Mouse (Mus musculus): Measurements from ENCODE around the gene Pglyrp4. TPM values are rescaled to one million over a fixed set of nuclear protein-coding genes. Genes with fewer than 3 reads are reported as not detected.

Gene Pglyrp4
- total RNA-seq (2014; rRNA removed) (not detected in 2 replicates), polyA plus RNA-seq (2015; fragmentation: Nextera tagmentation; extraction: Ambion mirVana) (not detected in 2 replicates)

DNA sequence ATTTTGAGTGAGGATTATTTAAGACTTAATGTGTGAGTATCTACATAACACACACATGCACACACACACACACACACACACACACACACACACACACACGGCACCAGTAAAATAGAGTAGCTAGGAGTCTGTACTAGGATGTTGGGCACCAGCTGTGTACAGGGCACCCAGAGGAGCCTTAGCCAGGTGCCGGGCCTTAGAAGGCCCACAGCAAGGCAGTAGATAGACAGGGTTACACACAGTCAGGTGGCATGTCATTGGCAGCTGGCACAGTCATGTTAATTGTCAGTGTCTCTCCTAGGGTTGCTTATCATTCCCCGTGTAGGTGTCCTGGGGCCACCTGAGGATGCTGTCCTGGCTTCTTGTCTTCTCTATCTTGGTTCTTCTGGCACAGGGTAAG lies at the start of gene Pglyrp4:
TSS of gene Pglyrp4 (plus strand) at position 301 of the 400 bp plus-strand sequence.
- Histone ChIP-seq H3K4me3 (ENCODE audit: low read depth, low read length) (no peak within 1 kb of the TSS), H3K27me3 (ENCODE audit: insufficient read depth, low read length) (no peaks in the 10 kb centered on the region), H3K27ac (ENCODE audit: low read depth, low read length) (no peak within 1 kb of the TSS), H3K9ac (replicated peaks; ENCODE audit: low read length, poor library complexity, severe bottlenecking) (no peak within 1 kb of the TSS), H3K4me1 (ENCODE audit: insufficient read depth, low read length) (no peaks in the 10 kb centered on the region), H3K4me2 (ENCODE audit: low read depth, low read length, poor library complexity, severe bottlenecking) (no peak within 1 kb of the TSS), H3K36me3 (ENCODE audit: insufficient read depth, low read length) (no peaks in the 10 kb centered on the region), H3K9me3 (ENCODE audit: low read length) (no peaks in the 10 kb centered on the region)
- TF ChIP-seq CTCF (IDR thresholded peaks at IDR 0.05), result no peak
- 89% methylated on average over 3 of the region's 3 CpGs for WGBS
- no peak for ATAC-seq (ENCODE audit: low FRiP score)
- DNase-seq (ENCODE audit: low spot score), result no peak

DNA sequence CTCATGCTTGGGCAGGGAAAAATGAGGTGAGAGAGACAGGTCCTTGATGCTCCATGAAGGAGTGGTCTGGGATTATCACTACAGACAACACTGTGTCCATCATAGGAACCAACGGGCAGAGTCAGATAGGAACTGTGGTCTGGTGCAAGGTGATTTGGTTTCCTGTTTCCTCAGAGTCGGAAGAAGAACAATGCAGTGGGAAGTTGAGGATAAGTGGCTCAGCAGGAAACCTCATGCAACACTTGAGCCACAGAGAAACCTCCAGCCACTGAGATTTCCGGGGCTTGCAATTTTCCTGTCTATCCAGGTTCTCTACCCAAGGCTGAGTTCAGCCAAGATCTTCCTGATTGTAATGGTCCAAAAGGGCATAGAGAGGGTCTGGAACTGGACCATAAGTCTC lies 48.0 kb upstream of the Pglyrp4 start:
- ATAC-seq (ENCODE audit: low FRiP score) (no peak), DNase-seq (ENCODE audit: low spot score) (no peak)
- Histone ChIP-seq H3K4me2 (ENCODE audit: low read depth, low read length, poor library complexity, severe bottlenecking) (no peak overlapping the region), H3K27ac (ENCODE audit: low read depth, low read length) (no peak overlapping the region), H3K36me3 (ENCODE audit: insufficient read depth, low read length) (no peaks in the 10 kb centered on the region), H3K9me3 (ENCODE audit: low read length) (no peaks in the 10 kb centered on the region), H3K4me1 (ENCODE audit: insufficient read depth, low read length) (no peaks in the 10 kb centered on the region), H3K4me3 (ENCODE audit: low read depth, low read length) (no peak overlapping the region), H3K27me3 (ENCODE audit: insufficient read depth, low read length) (no peaks in the 10 kb centered on the region), H3K9ac (replicated peaks; ENCODE audit: low read length, poor library complexity, severe bottlenecking) (no peak overlapping the region)
- WGBS, result 55% methylated on average over 3 of the region's 3 CpGs
- no peak for TF ChIP-seq CTCF (IDR thresholded peaks at IDR 0.05)

DNA sequence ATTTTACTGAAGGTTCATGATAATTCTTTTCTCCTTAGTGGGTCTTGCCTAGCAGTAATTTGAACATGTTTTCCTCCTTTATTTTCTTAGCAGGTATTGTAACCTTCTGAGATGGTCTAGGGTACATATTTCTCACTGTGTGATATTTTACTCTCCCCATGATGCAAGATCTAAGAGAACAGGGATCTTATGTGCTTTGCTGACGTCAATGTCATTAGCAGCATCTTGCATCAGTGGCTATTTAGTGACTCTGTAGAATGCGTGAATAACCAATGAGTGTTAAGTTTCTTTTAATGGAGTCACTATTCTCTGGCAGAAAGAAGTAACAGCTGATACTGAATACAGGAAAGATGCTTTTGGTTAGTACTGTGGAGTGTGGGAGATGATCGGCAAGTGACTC lies 42.8 kb upstream of the Pglyrp4 start:
- H3K9ac ChIP-seq (replicated peaks; ENCODE audit: low read length, poor library complexity, severe bottlenecking), result no peak overlapping the region
- no peak for DNase-seq (ENCODE audit: low spot score)

DNA sequence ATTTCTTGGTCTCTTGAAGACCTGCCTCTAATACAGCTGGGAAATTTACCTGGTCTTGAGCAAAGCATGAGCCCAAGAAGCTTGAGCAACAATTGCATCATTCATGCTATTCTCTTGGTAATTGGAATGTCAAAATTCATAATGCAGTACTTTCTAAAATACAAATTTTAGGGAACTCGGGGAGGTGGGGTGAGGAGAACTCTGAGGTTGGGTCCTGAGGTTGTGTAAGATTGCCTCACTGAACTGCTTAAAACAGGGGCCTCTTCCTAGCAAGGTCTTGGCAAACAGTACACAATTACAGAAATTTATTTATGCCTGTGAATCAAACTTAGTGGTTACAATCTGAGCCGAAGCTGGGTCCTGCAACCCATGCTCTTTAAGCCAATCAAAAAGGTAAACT lies 39.9 kb upstream of the Pglyrp4 start:
- Histone ChIP-seq H3K36me3 (ENCODE audit: insufficient read depth, low read length) (no peaks in the 10 kb centered on the region), H3K9me3 (ENCODE audit: low read length) (no peaks in the 10 kb centered on the region), H3K9ac (replicated peaks; ENCODE audit: low read length, poor library complexity, severe bottlenecking) (no peak overlapping the region), H3K4me1 (ENCODE audit: insufficient read depth, low read length) (no peaks in the 10 kb centered on the region), H3K27me3 (ENCODE audit: insufficient read depth, low read length) (no peaks in the 10 kb centered on the region), H3K4me3 (ENCODE audit: low read depth, low read length) (no peak overlapping the region), H3K4me2 (ENCODE audit: low read depth, low read length, poor library complexity, severe bottlenecking) (no peak overlapping the region), H3K27ac (ENCODE audit: low read depth, low read length) (no peak overlapping the region)
- no peak for ATAC-seq (ENCODE audit: low FRiP score)
- DNase-seq (ENCODE audit: low spot score), result no peak
- no peak for TF ChIP-seq CTCF (IDR thresholded peaks at IDR 0.05)
- WGBS, result 86% methylated on average over 2 of the region's 2 CpGs

More for the DNA sequence above, 42.8 kb upstream of the Pglyrp4 start:
- 89% methylated on average over 3 of the region's 3 CpGs for WGBS
- Histone ChIP-seq H3K36me3 (ENCODE audit: insufficient read depth, low read length) (no peaks in the 10 kb centered on the region), H3K27me3 (ENCODE audit: insufficient read depth, low read length) (no peaks in the 10 kb centered on the region), H3K27ac (ENCODE audit: low read depth, low read length) (no peak overlapping the region), H3K4me1 (ENCODE audit: insufficient read depth, low read length) (no peaks in the 10 kb centered on the region), H3K9me3 (ENCODE audit: low read length) (no peaks in the 10 kb centered on the region), H3K4me2 (ENCODE audit: low read depth, low read length, poor library complexity, severe bottlenecking) (no peak overlapping the region), H3K4me3 (ENCODE audit: low read depth, low read length) (no peak overlapping the region)
- no peak for ATAC-seq (ENCODE audit: low FRiP score)
- no peak for TF ChIP-seq CTCF (IDR thresholded peaks at IDR 0.05)

DNA sequence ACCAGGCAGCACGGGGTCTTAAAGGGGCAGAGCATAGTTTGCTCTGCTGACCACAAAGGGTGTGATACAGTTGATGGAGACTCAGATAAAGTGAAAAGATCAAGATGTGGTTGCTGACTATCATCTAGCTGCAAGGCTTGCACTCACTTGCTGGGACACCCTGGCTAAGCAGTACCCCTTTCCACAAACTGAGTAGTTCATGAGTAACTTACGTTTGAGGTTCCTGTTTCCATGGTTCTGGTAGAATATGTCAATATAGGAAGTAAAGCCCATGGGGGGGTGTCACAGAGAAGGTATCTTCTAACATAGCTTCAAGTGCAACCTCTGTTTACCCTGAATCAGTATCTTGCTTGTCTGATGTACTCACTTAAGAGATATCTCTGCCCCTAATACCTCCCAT lies 33.2 kb upstream of the Pglyrp4 start:
- DNase-seq (ENCODE audit: low spot score), result no peak
- 81% methylated on average over 2 of the region's 2 CpGs for WGBS

DNA sequence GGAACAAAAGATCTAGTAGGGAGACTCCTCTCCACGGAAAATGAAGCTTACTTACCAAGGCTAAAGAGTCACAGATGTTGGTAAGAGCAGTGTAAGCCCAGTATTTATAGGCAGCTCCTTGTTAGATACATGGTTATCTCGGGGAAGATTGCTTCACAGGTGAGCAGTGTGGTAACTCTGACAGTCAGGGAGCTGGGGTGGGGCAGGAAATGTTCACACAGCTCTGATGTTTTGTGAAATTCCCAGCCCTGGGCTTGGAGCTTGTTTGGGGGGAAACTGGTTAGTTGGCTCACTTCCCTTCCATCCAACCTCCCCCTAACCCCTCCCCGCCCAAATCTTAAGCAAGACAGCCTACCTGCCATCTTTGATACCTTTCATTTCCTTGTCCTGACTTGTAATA lies 31.1 kb upstream of the Pglyrp4 start, which contains the start of gene S100a9:
TSS of gene S100a9 (minus strand) at position 109 of the 400 bp plus-strand sequence.
- Histone ChIP-seq H3K4me1 (ENCODE audit: insufficient read depth, low read length) (no peaks in the 10 kb centered on the region), H3K27me3 (ENCODE audit: insufficient read depth, low read length) (no peaks in the 10 kb centered on the region), H3K4me2 (ENCODE audit: low read depth, low read length, poor library complexity, severe bottlenecking) (no peak within 1 kb of the TSS), H3K27ac (ENCODE audit: low read depth, low read length) (no peak within 1 kb of the TSS), H3K4me3 (ENCODE audit: low read depth, low read length) (no peak within 1 kb of the TSS), H3K36me3 (ENCODE audit: insufficient read depth, low read length) (no peaks in the 10 kb centered on the region), H3K9me3 (ENCODE audit: low read length) (no peaks in the 10 kb centered on the region), H3K9ac (replicated peaks; ENCODE audit: low read length, poor library complexity, severe bottlenecking) (no peak within 1 kb of the TSS)
- no peak for TF ChIP-seq CTCF (IDR thresholded peaks at IDR 0.05)
- ATAC-seq (ENCODE audit: low FRiP score) (no peak), DNase-seq (ENCODE audit: low spot score) (no peak)
- 69% methylated on average over 3 of the region's 3 CpGs for WGBS

More for the DNA sequence above, 33.2 kb upstream of the Pglyrp4 start:
- Histone ChIP-seq H3K4me3 (ENCODE audit: low read depth, low read length) (no peak overlapping the region), H3K4me2 (ENCODE audit: low read depth, low read length, poor library complexity, severe bottlenecking) (no peak overlapping the region), H3K27ac (ENCODE audit: low read depth, low read length) (no peak overlapping the region), H3K27me3 (ENCODE audit: insufficient read depth, low read length) (no peaks in the 10 kb centered on the region), H3K9ac (replicated peaks; ENCODE audit: low read length, poor library complexity, severe bottlenecking) (no peak overlapping the region), H3K4me1 (ENCODE audit: insufficient read depth, low read length) (no peaks in the 10 kb centered on the region), H3K9me3 (ENCODE audit: low read length) (no peaks in the 10 kb centered on the region), H3K36me3 (ENCODE audit: insufficient read depth, low read length) (no peaks in the 10 kb centered on the region)
- ATAC-seq (ENCODE audit: low FRiP score), result no peak
- no peak for TF ChIP-seq CTCF (IDR thresholded peaks at IDR 0.05)
